8 mouse cellular contexts compared by ENCODE assay signal in genomic region chr7:66250030-66250429, GRCm38 (mm10).
DNase-seq lines count a peak whose midpoint lies in the region; ATAC-seq and TF ChIP-seq lines count a peak whose summit lies in the region.

No protein-coding gene starts in this region.

- H3K9ac ChIP-seq in embryonic facial prominence, embryonic 12.5 days: no peak overlapping the region
- H3K9ac ChIP-seq in liver, adult 2 months (ENCODE audit: low read depth, low read length): no peak overlapping the region

- WGBS in embryonic facial prominence, embryonic 12.5 days: 26% methylated on average over 6 of the region's 6 CpGs
- 16% methylated on average over 6 of the region's 6 CpGs for WGBS in liver, adult 2 months

- no peak overlapping the region for H3K4me3 ChIP-seq in embryonic facial prominence, embryonic 12.5 days
- H3K4me3 ChIP-seq in liver, adult 2 months (ENCODE audit: insufficient read depth, low read depth, low read length): no peak overlapping the region

- H3K27me3 ChIP-seq in embryonic facial prominence, embryonic 12.5 days: no peaks in the 10 kb centered on the region
- no peaks in the 10 kb centered on the region for H3K27me3 ChIP-seq in liver, adult 2 months (ENCODE audit: control insufficient read depth, insufficient read depth, low read length)

- 0 out of 2 replicates have a peak, but pooled peaks cover 9% of the 10 kb centered on the region for H3K4me1 ChIP-seq in embryonic facial prominence, embryonic 12.5 days
- H3K4me1 ChIP-seq in liver, adult 2 months (ENCODE audit: control insufficient read depth, insufficient read depth, low read length): no peaks in the 10 kb centered on the region

- ATAC-seq in embryonic facial prominence, embryonic 12.5 days (ENCODE audit: insufficient number of reproducible peaks, insufficient read depth, low FRiP score, low TSS enrichment): no peak

- no peak for TF ChIP-seq POLR2A in liver, adult 2 months (IDR thresholded peaks at IDR 0.05; ENCODE audit: extremely low read depth, insufficient read depth, low read length)

- H3K79me2 ChIP-seq in liver, adult 2 months (ENCODE audit: control insufficient read depth, insufficient read depth, low read length): no peaks in the 10 kb centered on the region

- peak; percentile 84 for DNase-seq in CD4-positive, CD25-positive, alpha-beta regulatory T cell, adult 2 months (ENCODE audit: low read depth, low spot score)
- peak; percentile 81 for DNase-seq in adrenal gland, postnatal 25 days
- peak; percentile 69 to 77 for DNase-seq in heart, adult 9 months (ENCODE audit: low spot score in 2 of 2)
- DNase-seq in kidney, postnatal 10 days: peak; percentile 91
- DNase-seq in liver, adult 2 months (ENCODE audit: extremely low read depth, low read depth, low spot score): peak; percentile 29
- DNase-seq in ovary, postnatal 10 days (ENCODE audit: low spot score): peak; percentile 48
- peak; percentile 76 for DNase-seq in thymus, postnatal 0 days (ENCODE audit: low spot score)

- no peaks in the 10 kb centered on the region for H3K9me3 ChIP-seq in embryonic facial prominence, embryonic 12.5 days

- peak; percentile 88 for TF ChIP-seq CTCF in liver, adult 2 months (IDR thresholded peaks at IDR 0.05; ENCODE audit: low read depth, low read length)

- H3K27ac ChIP-seq in embryonic facial prominence, embryonic 12.5 days: 0 out of 2 replicates have a peak overlapping the region, but pooled peaks have one; percentile 17
- H3K27ac ChIP-seq in liver, adult 2 months (replicated peaks; ENCODE audit: insufficient read depth, low read depth, low read length): no peak overlapping the region

- H3K36me3 ChIP-seq in embryonic facial prominence, embryonic 12.5 days: no peaks in the 10 kb centered on the region
- H3K36me3 ChIP-seq in liver, adult 2 months (ENCODE audit: control insufficient read depth, insufficient read depth, low read length): no peaks in the 10 kb centered on the region

- no peak overlapping the region for H3K4me2 ChIP-seq in embryonic facial prominence, embryonic 12.5 days (replicated peaks)

Comparison
In these comparisons a context has a peak if more than half of its experiments do, and no peak if none do; other contexts are left out.
1. DNase-seq: peak in every context shown above with its lines; median percentile 91 in kidney, postnatal 10 days; 84 in CD4-positive, CD25-positive, alpha-beta regulatory T cell, adult 2 months; 81 in adrenal gland, postnatal 25 days; 76 in thymus, postnatal 0 days; 73 in heart, adult 9 months; 48 in ovary, postnatal 10 days; 29 in liver, adult 2 months.